Mouse (Mus musculus) kidney, embryonic 14.5 days (tissue): ENCODE results near the gene Polr2c. TPM values are rescaled to one million over a fixed set of nuclear protein-coding genes. Genes with fewer than 3 reads are reported as not detected.
A peak's percentile ranks its signal among the peaks of the same experiment; 100 is the strongest.
"Not testable (repeated sequence)": the region's sequence is repeated elsewhere in the genome, so short reads cannot be mapped to it uniquely, and the experiment has no call there.

ENCODE experiments used
- ATAC-seq: fragments of 200-750 bp; cut with Nextera tagmentation; 2 replicates; pipeline ENCODE4 v1.8.0; 2017; ENCODE audit warnings: moderate number of reproducible peaks, mild to moderate bottlenecking, moderate TSS enrichment, moderate library complexity; ENCODE audit not compliant: low FRiP score, low TSS enrichment
- H3K27ac ChIP-seq: fragments of 300-500 bp; sonication (generic); 2 replicates; pipeline ENCODE4 v1.5.1; 2014; ENCODE audit warnings: low read depth, mild to moderate bottlenecking, low read length, moderate library complexity, mixed read lengths
- H3K27me3 ChIP-seq: fragments of 300-500 bp; sonication (generic); 2 replicates; pipeline ENCODE4 v1.6.1; 2014; ENCODE audit warnings: mild to moderate bottlenecking, low read length; ENCODE audit not compliant: control insufficient read depth, insufficient read depth
- H3K36me3 ChIP-seq: fragments of 300-500 bp; sonication (generic); 2 replicates; pipeline ENCODE4 v1.6.1; 2014; ENCODE audit warnings: low read length, mixed read lengths; ENCODE audit not compliant: control insufficient read depth, insufficient read depth
- H3K4me1 ChIP-seq: fragments of 300-500 bp; sonication (generic); 2 replicates; pipeline ENCODE4 v1.6.1; 2014; ENCODE audit warnings: low read length, mixed read lengths; ENCODE audit not compliant: control insufficient read depth, insufficient read depth
- H3K4me2 ChIP-seq: fragments of 300-500 bp; sonication (generic); replicated peaks from 2 replicates; pipeline ENCODE4 v1.6.1; 2014; ENCODE audit warnings: low read depth, mild to moderate bottlenecking, low read length
- H3K4me3 ChIP-seq: fragments of 300-500 bp; sonication (generic); 2 replicates; pipeline ENCODE4 v1.5.1; 2014; ENCODE audit warnings: mild to moderate bottlenecking, low read length
- H3K9ac ChIP-seq: fragments of 300-500 bp; sonication (generic); 2 replicates; pipeline ENCODE4 v1.6.1; 2014; ENCODE audit warnings: low read depth, mild to moderate bottlenecking, low read length, moderate library complexity
- H3K9me3 ChIP-seq: fragments of 300-500 bp; sonication (generic); 2 replicates; pipeline ENCODE4 v1.6.1; 2016; ENCODE audit warnings: low read length; ENCODE audit not compliant: control insufficient read depth
- whole genome bisulfite sequencing: fragments of 180-500 bp; shearing (Covaris S2); extraction: QIAGEN DNeasy Blood & Tissue Kit; methylation state at CpG from one replicate; pipeline ENCODE4 v1.1.7; 2014; 5-methylcytosine and 5-hydroxymethylcytosine counted together
- polyA plus RNA-seq: library from polyadenylated mRNA; unstranded; fragments of >200 nt; fragmentation: Nextera tagmentation; extraction: Ambion mirVana; gene quantifications from 2 replicates; pipeline ENCODE4 v1.2.1, GENCODE M21; 2014

Gene Polr2c
- polyA plus RNA-seq, 1 experiment from 2014 or later = 183 TPM

DNA sequence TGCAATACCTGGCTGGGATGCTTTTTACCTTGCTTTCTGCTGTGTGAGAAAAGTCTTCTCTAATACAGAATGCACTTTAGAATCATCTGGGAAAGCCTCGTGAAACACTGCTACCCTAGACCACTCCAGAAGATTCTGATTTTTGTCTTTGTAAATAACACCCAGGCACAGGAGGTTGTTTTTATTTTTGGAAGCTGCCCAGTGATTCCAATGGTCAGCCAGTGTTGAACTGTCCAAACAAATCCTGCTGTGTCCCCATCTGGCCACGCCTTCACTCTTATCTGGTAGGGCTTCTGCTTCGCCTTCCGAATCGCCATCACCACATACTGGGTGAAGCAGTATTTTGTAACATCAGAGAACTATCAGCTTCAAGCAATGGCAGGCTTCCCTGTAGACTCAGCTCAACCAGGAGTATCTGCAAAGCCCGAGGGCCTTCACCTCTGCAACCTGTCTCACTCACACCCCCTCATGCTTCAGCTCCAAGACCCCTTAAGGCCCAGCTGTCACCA, 37.5 kb upstream of the Polr2c start:
- H3K27ac ChIP-seq = no peak overlapping the region
- peaks cover 30% of the 10 kb centered on the region for H3K36me3 ChIP-seq
- no peak overlapping the region for H3K4me2 ChIP-seq
- H3K9me3 ChIP-seq = no peaks in the 10 kb centered on the region
- peaks cover 11% of the 10 kb centered on the region; the same call in 1 of the 2 replicates for H3K4me1 ChIP-seq
- ATAC-seq = no peak
- H3K27me3 ChIP-seq = no peaks in the 10 kb centered on the region
- WGBS = 89% methylated on average over 6 of the region's 6 CpGs
- no peak overlapping the region for H3K4me3 ChIP-seq
- H3K9ac ChIP-seq = no peak overlapping the region

DNA sequence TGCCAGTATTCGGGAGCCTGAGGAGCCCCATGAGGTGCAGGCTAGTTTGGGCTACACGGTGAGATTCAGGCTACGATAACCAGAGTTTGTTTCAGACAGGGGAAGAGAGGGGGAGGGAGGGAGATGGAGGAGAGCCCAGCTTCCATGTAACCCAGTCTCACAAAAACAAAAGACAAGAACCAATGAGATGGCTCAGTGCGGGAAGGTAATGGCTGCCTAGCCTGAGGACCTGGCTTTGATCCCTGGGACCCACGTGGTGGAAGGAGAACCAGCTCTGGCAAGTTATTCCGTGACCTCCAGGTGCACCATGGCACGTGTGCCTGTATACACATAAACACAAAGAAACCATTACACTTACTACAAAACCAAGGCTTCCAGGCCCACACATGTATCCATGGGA, 36.7 kb upstream of the Polr2c start:
- WGBS = 85% methylated on average over 7 of the region's 7 CpGs
- Histone ChIP-seq H3K4me3 (no peak overlapping the region), H3K36me3 (peaks cover 38% of the 10 kb centered on the region), H3K9ac (no peak overlapping the region), H3K4me1 (peaks cover 11% of the 10 kb centered on the region; the same call in 1 of the 2 replicates), H3K4me2 (no peak overlapping the region), H3K9me3 (no peaks in the 10 kb centered on the region), H3K27ac (no peak overlapping the region), H3K27me3 (no peaks in the 10 kb centered on the region)
- ATAC-seq = no peak

DNA sequence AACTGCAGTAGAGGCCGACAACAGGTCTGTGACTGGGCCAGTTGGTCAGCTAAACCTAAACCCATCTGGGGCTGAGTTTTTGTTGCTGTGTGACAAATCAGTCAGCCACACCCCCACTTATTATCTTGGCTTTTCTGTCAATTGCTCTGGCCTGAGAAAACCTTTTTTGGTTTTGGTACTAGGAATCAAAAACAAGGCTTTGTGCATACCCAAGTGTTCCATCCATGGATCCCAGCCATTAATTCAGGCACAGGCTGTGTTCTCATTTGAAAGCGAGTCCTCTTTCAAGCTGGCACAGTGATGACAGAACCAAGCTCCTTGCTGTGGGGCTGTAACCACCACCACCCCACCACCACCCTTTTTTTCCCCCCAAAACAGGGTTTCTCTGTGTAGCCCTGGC, 35.9 kb upstream of the Polr2c start:
- no peak overlapping the region for H3K4me3 ChIP-seq
- no peaks in the 10 kb centered on the region for H3K27me3 ChIP-seq
- WGBS = 93% methylated on average over 2 of the region's 2 CpGs
- peaks cover 45% of the 10 kb centered on the region for H3K36me3 ChIP-seq
- no peaks in the 10 kb centered on the region for H3K9me3 ChIP-seq
- no peak overlapping the region for H3K9ac ChIP-seq
- no peak overlapping the region for H3K4me2 ChIP-seq
- H3K27ac ChIP-seq = no peak overlapping the region
- H3K4me1 ChIP-seq = peaks cover 11% of the 10 kb centered on the region; the same call in 1 of the 2 replicates
- ATAC-seq = no peak

DNA sequence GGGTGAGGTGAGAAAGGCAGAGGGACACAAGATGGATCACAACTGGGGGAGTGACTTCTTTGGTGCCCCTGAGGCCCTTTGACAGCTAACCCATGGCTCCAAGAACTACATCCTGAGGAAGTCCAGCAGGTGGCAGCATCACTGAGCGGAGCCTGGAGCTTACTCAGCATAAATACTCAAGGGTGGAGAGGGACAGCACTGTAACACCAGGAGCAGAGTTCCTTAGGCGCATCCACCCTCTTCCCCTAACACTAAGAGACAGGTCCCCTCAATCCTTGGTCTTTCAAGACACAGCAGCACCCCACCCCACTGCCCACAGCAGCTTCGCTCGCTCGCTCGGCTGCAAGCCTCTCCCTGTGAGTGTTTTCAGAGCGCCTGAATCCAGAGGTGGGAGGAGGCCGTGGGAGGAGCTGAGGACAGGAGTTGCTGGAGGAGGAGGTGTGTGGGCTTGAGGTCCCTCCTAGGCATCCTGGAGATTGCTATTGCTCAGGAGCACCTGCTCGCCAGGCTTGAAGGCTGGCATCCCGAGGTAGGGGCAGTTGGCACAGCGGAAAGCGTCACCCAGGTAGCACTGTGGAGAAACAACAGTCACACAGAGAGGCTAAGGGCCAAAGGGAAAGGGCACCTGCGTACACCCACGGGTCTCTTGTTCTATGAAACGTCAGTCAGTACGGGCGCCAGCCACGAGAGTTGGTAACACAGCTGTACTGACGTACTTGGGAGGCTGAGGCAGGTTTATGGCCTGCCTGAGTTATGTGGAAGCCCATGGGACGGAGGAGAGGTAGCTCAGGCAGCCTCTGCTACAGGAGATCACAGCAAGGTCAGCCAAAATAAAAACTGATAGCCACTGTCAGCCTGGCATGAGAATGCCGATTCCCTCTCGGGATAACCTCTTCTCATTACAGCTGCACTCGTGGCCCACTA, 34.4 kb upstream of the Polr2c start:
- 34% methylated on average over 23 of the region's 23 CpGs for whole genome bisulfite sequencing
- ATAC-seq = peak; percentile 78
- Histone ChIP-seq H3K9me3 (no peaks in the 10 kb centered on the region), H3K4me3 (no peak overlapping the region), H3K27ac (no peak overlapping the region), H3K27me3 (no peaks in the 10 kb centered on the region), H3K9ac (no peak overlapping the region; the same call in 1 of the 2 replicates), H3K4me2 (peak overlapping the region; percentile 8; the same call in 1 of the 2 replicates), H3K36me3 (peaks cover 57% of the 10 kb centered on the region), H3K4me1 (peaks cover 11% of the 10 kb centered on the region; the same call in 1 of the 2 replicates)

DNA sequence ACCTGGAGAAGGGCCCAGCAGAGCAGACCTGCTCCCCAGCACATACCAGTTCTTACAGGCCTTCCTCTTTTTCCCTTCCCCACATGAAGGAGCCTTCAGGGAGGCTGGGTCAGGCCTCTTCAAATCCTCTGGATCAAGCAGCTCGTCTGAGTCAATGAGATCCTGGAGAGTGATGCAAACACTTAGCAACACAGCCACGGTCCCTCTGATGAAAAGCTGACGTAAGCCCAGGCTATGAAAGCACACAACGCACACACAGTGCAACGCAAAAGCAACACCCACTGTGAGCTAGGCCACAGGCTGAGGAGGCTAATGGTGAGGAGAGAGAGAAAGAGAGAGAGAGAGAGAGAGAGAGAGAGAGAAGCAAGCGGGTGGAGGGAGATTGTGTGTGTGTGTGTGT, 32.1 kb upstream of the Polr2c start:
- Histone ChIP-seq H3K27ac (no peak overlapping the region), H3K36me3 (peaks cover 66% of the 10 kb centered on the region), H3K4me1 (peaks cover 11% of the 10 kb centered on the region; the same call in 1 of the 2 replicates), H3K4me3 (no peak overlapping the region), H3K4me2 (no peak overlapping the region), H3K9me3 (no peaks in the 10 kb centered on the region), H3K27me3 (no peaks in the 10 kb centered on the region), H3K9ac (no peak overlapping the region)
- no peak for ATAC-seq
- whole genome bisulfite sequencing = 94% methylated on average over 6 of the region's 6 CpGs

DNA sequence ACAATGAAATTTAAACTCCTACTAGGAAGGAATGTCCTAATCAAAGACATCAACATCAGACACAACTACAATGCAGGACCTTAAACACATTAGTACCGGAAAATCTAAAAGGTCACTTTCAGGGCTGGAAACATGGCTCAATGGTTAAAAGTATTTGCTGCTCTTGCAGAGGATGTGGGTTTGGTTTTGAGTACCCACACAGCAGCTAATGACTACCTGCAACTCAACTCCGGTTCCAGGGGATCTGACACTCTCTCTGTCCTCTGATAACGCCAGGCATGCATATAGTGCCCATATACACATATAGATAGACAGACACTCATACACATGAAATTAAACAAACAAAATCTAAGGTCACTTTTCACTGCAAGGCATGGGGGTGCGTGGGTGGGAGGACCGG, 31.0 kb upstream of the Polr2c start:
- H3K27ac ChIP-seq = no peak overlapping the region
- no peak overlapping the region for H3K4me2 ChIP-seq
- 93% methylated on average over 5 of the region's 5 CpGs for WGBS
- ATAC-seq = no peak
- no peaks in the 10 kb centered on the region for H3K27me3 ChIP-seq
- H3K4me3 ChIP-seq = no peak overlapping the region
- H3K9ac ChIP-seq = no peak overlapping the region
- peaks cover 69% of the 10 kb centered on the region for H3K36me3 ChIP-seq
- peaks cover 11% of the 10 kb centered on the region; the same call in 1 of the 2 replicates for H3K4me1 ChIP-seq
- H3K9me3 ChIP-seq = no peaks in the 10 kb centered on the region

DNA sequence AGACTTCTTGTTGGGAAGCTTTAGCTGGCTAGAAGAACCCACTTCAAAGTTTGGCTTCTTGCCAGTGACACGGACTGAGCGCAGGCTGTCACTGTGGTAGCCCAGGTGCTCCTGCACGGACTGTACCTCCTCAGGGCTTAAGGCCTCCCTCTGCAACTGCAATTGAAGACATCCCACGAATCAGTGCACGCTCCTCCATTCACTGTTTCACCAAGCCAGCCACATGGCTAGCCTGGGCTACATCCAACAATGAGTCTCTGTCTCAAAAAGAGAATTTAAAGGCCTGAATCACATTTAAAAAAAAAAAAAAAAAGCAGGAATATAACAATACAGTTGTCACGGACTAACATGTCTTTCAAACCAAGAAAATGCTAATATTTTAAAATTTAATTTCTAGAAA, 29.0 kb upstream of the Polr2c start:
- Histone ChIP-seq H3K9me3 (no peaks in the 10 kb centered on the region), H3K27ac (no peak overlapping the region), H3K4me1 (0 out of 2 replicates have a peak, but pooled peaks cover 2% of the 10 kb centered on the region), H3K4me2 (no peak overlapping the region), H3K4me3 (no peak overlapping the region), H3K9ac (no peak overlapping the region), H3K27me3 (no peaks in the 10 kb centered on the region), H3K36me3 (peaks cover 68% of the 10 kb centered on the region)
- 92% methylated on average over 6 of the region's 6 CpGs for WGBS
- no peak for ATAC-seq

DNA sequence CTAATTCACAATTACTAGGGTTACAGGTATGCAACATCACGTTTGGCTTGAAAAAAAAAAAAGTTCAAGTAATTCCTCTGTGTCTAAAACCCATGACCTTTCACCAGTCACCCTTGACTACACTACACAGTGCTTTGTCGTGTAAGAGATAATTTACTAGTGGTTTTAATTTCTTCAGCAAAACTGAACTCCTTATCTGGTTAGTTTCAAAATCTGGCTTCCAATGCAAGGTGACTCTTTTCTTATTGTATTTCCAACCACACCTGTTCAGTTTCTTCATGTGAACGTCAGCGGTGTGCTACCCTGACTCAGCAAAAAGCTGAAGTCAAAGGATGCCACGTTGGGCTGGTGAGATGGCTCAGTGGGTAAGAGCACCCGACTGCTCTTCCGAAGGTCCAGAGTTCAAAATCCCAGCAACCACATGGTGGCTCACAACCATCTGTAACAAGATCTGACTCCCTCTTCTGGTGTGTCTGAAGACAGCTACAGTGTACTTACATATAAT, 23.3 kb upstream of the Polr2c start:
- H3K4me2 ChIP-seq, H3K27me3 ChIP-seq, H3K27ac ChIP-seq, H3K4me3 ChIP-seq, H3K4me1 ChIP-seq, ATAC-seq, H3K9ac ChIP-seq, H3K9me3 ChIP-seq: not testable (repeated sequence)
- 52% methylated on average over 7 of the region's 7 CpGs for WGBS
- peaks cover 23% of the 10 kb centered on the region for H3K36me3 ChIP-seq

DNA sequence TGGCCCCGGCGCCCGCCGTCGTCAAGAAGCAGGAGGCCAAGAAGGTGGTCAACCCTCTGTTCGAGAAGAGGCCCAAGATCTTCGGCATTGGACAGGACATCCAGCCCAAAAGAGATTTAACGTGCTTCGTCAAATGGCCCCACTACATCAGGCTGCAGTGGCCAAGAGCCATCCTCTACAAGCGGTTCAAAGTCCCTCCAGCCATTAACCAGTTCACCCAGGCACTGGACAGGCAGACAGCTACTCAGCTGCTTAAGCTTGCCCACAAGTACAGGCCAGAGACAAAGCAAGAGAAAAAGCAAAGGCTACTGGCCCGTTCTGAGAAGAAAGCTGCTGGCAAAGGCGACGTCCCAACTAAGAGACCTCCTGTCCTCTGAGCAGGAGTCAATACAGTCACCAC, 21.5 kb upstream of the Polr2c start:
- not testable (repeated sequence) for H3K27me3 ChIP-seq, H3K27ac ChIP-seq, H3K4me1 ChIP-seq, H3K9ac ChIP-seq, H3K9me3 ChIP-seq, H3K4me2 ChIP-seq, H3K4me3 ChIP-seq, ATAC-seq
- peaks cover 13% of the 10 kb centered on the region for H3K36me3 ChIP-seq
- WGBS = 95% methylated on average over 13 of the region's 13 CpGs
